Mouse (Mus musculus) embryonic fibroblast, embryonic 13.5 days (primary cell): ENCODE measurements around the gene Krt35. TPM values are rescaled to one million over a fixed set of nuclear protein-coding genes. Genes with fewer than 3 reads are reported as not detected.

ENCODE experiments used
- H3K27ac ChIP-seq: 2 replicates; pipeline ENCODE4 v1.5.1; 2012; ENCODE audit warnings: low read length, control low read depth, inconsistent platforms; ENCODE audit not compliant: insufficient read depth
- H3K4me1 ChIP-seq: 2 replicates; pipeline ENCODE4 v1.6.1; 2011; ENCODE audit warnings: low read length; ENCODE audit not compliant: control insufficient read depth, insufficient read depth
- H3K4me3 ChIP-seq: 2 replicates; pipeline ENCODE4 v1.5.1; 2011; ENCODE audit warnings: mild to moderate bottlenecking, control low read depth, low read length; ENCODE audit not compliant: insufficient read depth
- CTCF ChIP-seq: IDR thresholded peaks from 2 replicates; pipeline ENCODE4 v1.5.1; 2011; ENCODE audit warnings: mild to moderate bottlenecking, control low read depth, low read length, moderate library complexity, borderline replicate concordance; ENCODE audit not compliant: insufficient read depth
- POLR2A ChIP-seq: IDR thresholded peaks from 2 replicates; pipeline ENCODE4 v1.6.1; 2011; ENCODE audit warnings: low read depth, mild to moderate bottlenecking, control low read depth, low read length, moderate library complexity
- polyA plus RNA-seq: library from polyadenylated mRNA; stranded (reverse); fragments of >200 nt; gene quantifications from 2 replicates; pipeline ENCODE4 v1.2.4, GENCODE M21; 2011; ENCODE audit warnings: low read depth; ENCODE audit not compliant: missing spikeins, insufficient read length

The Krt35 gene
- polyA plus RNA-seq, 1 experiment = not detected

- H3K27ac ChIP-seq = no peak overlapping the region
- TF ChIP-seq POLR2A (no peak), CTCF (no peak)
- H3K4me3 ChIP-seq = no peak overlapping the region
- H3K4me1 ChIP-seq = no peaks in the 10 kb centered on the region
Observed at GRCm38 (mm10) chr11:100120331-100120730, 24.3 kb upstream of the Krt35 start.

- no peaks in the 10 kb centered on the region for H3K4me1 ChIP-seq
- H3K27ac ChIP-seq = no peak overlapping the region
- TF ChIP-seq POLR2A (no peak), CTCF (no peak)
- H3K4me3 ChIP-seq = no peak overlapping the region
Observed at GRCm38 (mm10) chr11:100113742-100114029, 17.6 kb upstream of the Krt35 start.

GRCm38 (mm10) chr11:100112935-100113741 is 17.1 kb upstream of the Krt35 start:
- TF ChIP-seq POLR2A = no peak
- H3K4me3 ChIP-seq = no peak overlapping the region
- no peaks in the 10 kb centered on the region for H3K4me1 ChIP-seq
- H3K27ac ChIP-seq = no peak overlapping the region

- no peak within 1 kb of the TSS for H3K4me3 ChIP-seq
- no peaks in the 10 kb centered on the region for H3K4me1 ChIP-seq
- H3K27ac ChIP-seq = no peak within 1 kb of the TSS
- no peak for TF ChIP-seq POLR2A
Observed at GRCm38 (mm10) chr11:100105576-100106122, 9.6 kb upstream of the Krt35 start, which contains the start of gene Krt36. Krt36 (minus strand) TSS chr11:100105626.

- H3K27ac ChIP-seq = no peak overlapping the region
- H3K4me1 ChIP-seq = no peaks in the 10 kb centered on the region
- H3K4me3 ChIP-seq = no peak overlapping the region
- TF ChIP-seq POLR2A (no peak), CTCF (no peak)
Observed at GRCm38 (mm10) chr11:100102693-100103429, 6.8 kb upstream of the Krt35 start.

GRCm38 (mm10) chr11:100100391-100100790 is 4.3 kb upstream of the Krt35 start:
- no peaks in the 10 kb centered on the region for H3K4me1 ChIP-seq
- H3K27ac ChIP-seq = no peak overlapping the region
- TF ChIP-seq CTCF = no peak
- no peak for TF ChIP-seq POLR2A
- H3K4me3 ChIP-seq = no peak overlapping the region

GRCm38 (mm10) chr11:100097819-100098218 is 1.8 kb upstream of the Krt35 start:
- TF ChIP-seq CTCF = no peak
- no peak for TF ChIP-seq POLR2A
- no peak overlapping the region for H3K27ac ChIP-seq
- H3K4me1 ChIP-seq = no peaks in the 10 kb centered on the region
- no peak overlapping the region for H3K4me3 ChIP-seq

- Histone ChIP-seq H3K27ac (no peak overlapping the region), H3K4me1 (no peaks in the 10 kb centered on the region), H3K4me3 (no peak overlapping the region)
- no peak for TF ChIP-seq POLR2A
- TF ChIP-seq CTCF = no peak
Observed at GRCm38 (mm10) chr11:100088378-100089025, 7.5 kb downstream of the Krt35 start.

- H3K27ac ChIP-seq = no peak within 1 kb of the TSS
- TF ChIP-seq CTCF (no peak), POLR2A (no peak)
- no peak within 1 kb of the TSS for H3K4me3 ChIP-seq
- H3K4me1 ChIP-seq = no peaks in the 10 kb centered on the region
Observed at GRCm38 (mm10) chr11:100087861-100088260, 8.2 kb downstream of the Krt35 start, which contains the start of gene Krt32. Krt32 (minus strand) TSS chr11:100088226.

GRCm38 (mm10) chr11:100073873-100074272 is 22.2 kb downstream of the Krt35 start:
- H3K27ac ChIP-seq = no peak overlapping the region
- H3K4me1 ChIP-seq = no peaks in the 10 kb centered on the region
- TF ChIP-seq CTCF = no peak
- TF ChIP-seq POLR2A = no peak
- no peak overlapping the region for H3K4me3 ChIP-seq
